Mouse (Mus musculus): ENCODE data around the gene Lcn6. TPM values are rescaled to one million over a fixed set of nuclear protein-coding genes. Genes with fewer than 3 reads are reported as not detected.

The Lcn6 gene
- total RNA-seq (2014; fragmentation: Nextera tagmentation) (not detected in 2 replicates), total RNA-seq (2017) (not detected in 2 replicates)

DNA sequence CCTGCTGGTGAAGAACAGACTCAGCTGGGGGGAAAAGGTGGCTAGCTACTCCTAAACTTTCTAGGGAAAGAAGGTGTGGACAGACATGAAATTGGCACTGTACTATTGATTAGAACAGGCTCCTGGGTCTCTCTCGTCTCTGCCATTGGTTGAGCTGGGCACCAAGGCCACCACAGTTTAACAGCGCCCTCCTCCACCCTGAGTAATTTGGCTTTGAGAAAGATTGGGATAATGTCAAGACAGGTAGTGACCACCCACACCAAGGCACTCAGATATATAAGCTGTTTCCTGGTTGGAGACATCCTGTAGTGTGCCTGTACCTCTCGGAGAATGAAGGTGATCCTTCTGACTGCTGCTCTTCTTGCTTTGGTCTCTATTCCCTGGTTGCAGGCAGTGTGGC, at the start of gene Lcn6:
Gene Lcn6, plus strand, starts transcription at position 301 of the 400 bp plus-strand sequence.
- ATAC-seq (replicated peaks; ENCODE audit: low FRiP score, low TSS enrichment, poor library complexity, severe bottlenecking) = no peak

DNA sequence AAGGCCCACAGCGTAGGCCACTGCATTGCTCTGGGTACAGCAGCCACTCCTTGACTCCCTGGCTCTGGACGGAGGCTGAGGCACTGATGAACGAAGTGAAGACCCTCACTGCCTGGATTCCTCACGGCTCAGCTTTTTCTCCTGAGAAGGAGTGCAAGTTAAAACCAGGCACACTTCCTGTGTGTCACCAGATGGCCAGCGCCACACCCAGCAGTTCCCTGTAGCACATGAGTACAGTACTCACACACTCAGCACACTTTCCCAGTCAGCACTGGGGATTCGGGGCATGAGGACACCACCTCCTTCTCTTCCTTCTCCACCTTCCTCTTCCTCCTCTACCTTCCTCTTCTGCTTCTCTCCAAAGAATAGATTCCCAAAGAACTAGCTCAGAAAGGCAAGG, 48.8 kb upstream of the Lcn6 start, which contains the start of gene Fcna:
Gene Fcna, minus strand, starts transcription at position 220 of the 400 bp plus-strand sequence.
- no peak for ATAC-seq (replicated peaks; ENCODE audit: low FRiP score, low TSS enrichment, poor library complexity, severe bottlenecking)

DNA sequence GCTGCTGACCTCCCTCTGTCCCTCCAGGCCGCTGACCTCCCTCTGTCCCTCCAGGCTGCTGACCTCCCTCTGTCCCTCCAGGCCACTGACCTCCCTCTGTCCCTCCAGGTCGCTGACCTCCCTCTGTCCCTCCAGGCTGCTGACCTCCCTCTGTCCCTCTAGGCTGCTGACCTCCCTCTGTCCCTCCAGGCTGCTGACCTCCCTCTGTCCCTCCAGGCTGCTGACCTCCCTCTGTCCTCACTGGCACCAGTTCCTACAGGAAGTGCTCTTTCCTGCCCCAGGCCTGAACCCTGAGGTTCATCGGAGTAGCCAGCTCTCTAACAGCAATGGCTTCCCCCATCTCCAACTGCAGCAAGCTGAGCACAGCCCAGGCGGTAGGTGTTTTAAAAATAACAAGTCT, 47.8 kb upstream of the Lcn6 start:
- no peak for ATAC-seq (replicated peaks; ENCODE audit: low FRiP score, low TSS enrichment, poor library complexity, severe bottlenecking)

DNA sequence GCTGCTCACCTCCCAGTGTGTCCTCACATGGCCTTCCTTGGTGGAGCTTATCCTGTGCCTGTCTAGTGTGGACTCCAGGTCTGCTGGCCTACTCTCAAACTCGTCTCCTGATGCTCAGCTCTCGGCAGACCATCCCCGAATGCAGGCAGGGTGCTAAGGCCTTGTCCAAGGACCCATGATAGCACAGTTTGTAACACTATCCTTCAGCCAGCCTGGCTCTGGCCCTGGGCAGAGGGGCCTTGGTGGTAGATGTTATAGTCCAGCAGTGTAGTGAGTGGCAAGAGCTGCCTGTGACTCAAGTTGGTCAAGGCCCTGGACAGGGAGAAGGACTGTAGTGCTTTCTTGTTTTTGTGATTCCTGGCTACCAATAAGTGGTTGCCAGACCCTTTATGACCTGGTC, 43.0 kb upstream of the Lcn6 start:
- ATAC-seq (replicated peaks; ENCODE audit: low FRiP score, low TSS enrichment, poor library complexity, severe bottlenecking) = no peak

GRCm38 (mm10) chr2:25634046-25634445, 42.5 kb upstream of the Lcn6 start:
- no peak for ATAC-seq (replicated peaks; ENCODE audit: low FRiP score, low TSS enrichment, poor library complexity, severe bottlenecking)

- peak; percentile 61; the same call in 1 of the 2 replicates for ATAC-seq (replicated peaks; ENCODE audit: low FRiP score, low TSS enrichment, poor library complexity, severe bottlenecking)
Measured at GRCm38 (mm10) chr2:25639890-25640289, 36.7 kb upstream of the Lcn6 start.

GRCm38 (mm10) chr2:25652902-25653301, 23.7 kb upstream of the Lcn6 start, which contains the start of gene Lcn8:
Gene Lcn8, plus strand, starts transcription at chr2:25653120.
- ATAC-seq (replicated peaks; ENCODE audit: low FRiP score, low TSS enrichment, poor library complexity, severe bottlenecking) = no peak

DNA sequence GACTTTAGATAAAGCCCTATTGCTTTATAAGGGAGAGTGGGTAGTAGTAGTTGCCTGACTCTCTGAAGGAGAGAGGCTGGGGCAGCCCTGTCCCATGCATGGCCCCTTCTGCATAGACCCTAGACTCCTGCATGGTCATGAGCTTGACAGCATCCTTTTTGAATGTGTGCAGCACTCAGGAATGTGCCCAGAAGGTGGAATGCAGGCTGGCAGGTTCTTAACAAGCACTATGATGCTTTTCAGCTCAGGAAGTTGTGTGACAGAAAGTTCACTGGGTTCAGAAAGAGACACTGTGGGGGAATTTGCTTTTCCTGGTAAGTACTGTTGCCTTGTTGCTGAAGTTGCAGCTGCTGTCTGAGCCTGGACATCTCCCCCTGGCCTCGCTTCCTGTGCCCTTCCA, 22.1 kb upstream of the Lcn6 start:
- ATAC-seq (replicated peaks; ENCODE audit: low FRiP score, low TSS enrichment, poor library complexity, severe bottlenecking) = no peak

GRCm38 (mm10) chr2:25656691-25657090, 19.9 kb upstream of the Lcn6 start:
- ATAC-seq (replicated peaks; ENCODE audit: low FRiP score, low TSS enrichment, poor library complexity, severe bottlenecking) = no peak

- ATAC-seq (replicated peaks; ENCODE audit: low FRiP score, low TSS enrichment, poor library complexity, severe bottlenecking) = no peak
Measured at GRCm38 (mm10) chr2:25657246-25657645, 19.3 kb upstream of the Lcn6 start.

DNA sequence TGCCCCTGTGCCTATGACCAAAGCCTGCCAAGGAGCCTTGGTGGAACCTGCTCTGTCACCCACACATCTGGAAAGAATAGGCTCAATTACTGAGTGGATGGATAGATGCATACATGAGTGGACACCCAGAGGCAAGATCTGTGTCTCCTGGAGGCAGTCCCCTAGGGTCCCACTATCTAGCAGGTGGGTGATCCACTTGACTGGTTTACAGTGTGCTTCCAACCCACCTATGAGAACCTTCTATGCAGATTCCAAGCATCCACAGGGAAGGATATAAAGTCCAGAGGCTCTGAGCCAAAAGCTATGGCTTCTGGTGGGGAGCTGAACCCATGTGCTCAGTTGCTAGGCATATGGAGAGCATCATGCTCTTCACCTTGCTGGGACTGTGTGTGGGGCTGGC, 18.9 kb upstream of the Lcn6 start, which contains the start of gene Lcn5:
Gene Lcn5, plus strand, starts transcription at position 301 of the 400 bp plus-strand sequence.
- ATAC-seq (replicated peaks; ENCODE audit: low FRiP score, low TSS enrichment, poor library complexity, severe bottlenecking) = no peak

GRCm38 (mm10) chr2:25660279-25660678, 16.3 kb upstream of the Lcn6 start:
- no peak for ATAC-seq (replicated peaks; ENCODE audit: low FRiP score, low TSS enrichment, poor library complexity, severe bottlenecking)

DNA sequence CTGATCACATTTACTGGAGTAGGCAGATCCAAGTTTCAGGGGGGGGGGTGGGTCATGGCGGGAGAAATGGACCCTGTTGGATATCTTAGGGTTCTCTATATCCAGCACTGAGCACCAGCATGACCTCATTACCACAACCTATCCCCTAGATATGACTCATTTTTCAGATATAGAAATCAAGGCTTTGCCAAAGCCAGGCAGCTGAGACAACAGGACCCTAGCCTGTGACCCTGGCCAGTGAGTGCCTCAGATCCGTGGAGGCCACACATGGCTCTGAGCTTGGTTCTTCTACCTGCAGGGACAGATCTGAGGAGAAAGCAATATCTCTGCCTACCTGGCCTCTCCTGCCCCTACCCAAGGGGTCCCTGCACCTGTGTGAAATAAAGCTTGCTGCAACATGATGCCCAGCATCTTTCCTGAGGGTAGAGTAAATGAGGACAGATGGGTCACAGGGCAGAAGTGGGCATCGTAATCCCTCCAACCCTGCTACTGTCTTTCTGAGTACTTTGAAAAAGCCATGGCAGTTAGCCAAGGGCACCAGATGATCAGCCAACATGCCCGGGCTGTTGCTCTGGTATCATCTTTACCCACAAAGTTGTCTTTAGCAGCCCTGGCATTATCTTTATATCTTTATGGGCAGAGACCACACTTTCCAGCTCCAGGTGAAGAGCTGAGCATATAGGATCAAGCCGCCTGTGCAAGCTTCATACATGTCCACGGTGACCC, 15.2 kb upstream of the Lcn6 start:
- ATAC-seq (replicated peaks; ENCODE audit: low FRiP score, low TSS enrichment, poor library complexity, severe bottlenecking) = no peak

GRCm38 (mm10) chr2:25663511-25663910, 13.1 kb upstream of the Lcn6 start:
- ATAC-seq (replicated peaks; ENCODE audit: low FRiP score, low TSS enrichment, poor library complexity, severe bottlenecking) = no peak

DNA sequence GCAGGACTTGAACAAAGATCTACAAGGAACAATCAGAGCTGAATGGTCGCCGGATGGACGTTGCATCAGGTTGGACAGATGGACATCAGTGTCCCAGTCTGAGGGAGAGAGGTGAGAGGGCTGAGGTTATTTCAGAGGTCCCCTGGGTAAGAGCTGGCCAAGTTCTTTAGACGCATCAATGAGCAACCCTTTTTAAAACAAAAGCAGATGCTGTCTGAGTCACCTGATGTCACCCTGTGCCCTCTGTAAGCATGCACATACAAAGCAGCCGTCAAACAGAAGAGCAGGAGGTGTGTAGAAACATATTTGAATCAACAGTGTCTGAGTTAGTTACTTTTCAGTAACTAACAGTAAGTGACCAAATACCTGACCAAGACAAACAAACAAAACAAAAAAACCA, 12.5 kb upstream of the Lcn6 start:
- ATAC-seq (replicated peaks; ENCODE audit: low FRiP score, low TSS enrichment, poor library complexity, severe bottlenecking) = no peak

- ATAC-seq (replicated peaks; ENCODE audit: low FRiP score, low TSS enrichment, poor library complexity, severe bottlenecking) = no peak
Measured at GRCm38 (mm10) chr2:25666516-25666915, 10.1 kb upstream of the Lcn6 start.

GRCm38 (mm10) chr2:25679559-25679958, 3.0 kb downstream of the Lcn6 start:
- no peak for ATAC-seq (replicated peaks; ENCODE audit: low FRiP score, low TSS enrichment, poor library complexity, severe bottlenecking)

DNA sequence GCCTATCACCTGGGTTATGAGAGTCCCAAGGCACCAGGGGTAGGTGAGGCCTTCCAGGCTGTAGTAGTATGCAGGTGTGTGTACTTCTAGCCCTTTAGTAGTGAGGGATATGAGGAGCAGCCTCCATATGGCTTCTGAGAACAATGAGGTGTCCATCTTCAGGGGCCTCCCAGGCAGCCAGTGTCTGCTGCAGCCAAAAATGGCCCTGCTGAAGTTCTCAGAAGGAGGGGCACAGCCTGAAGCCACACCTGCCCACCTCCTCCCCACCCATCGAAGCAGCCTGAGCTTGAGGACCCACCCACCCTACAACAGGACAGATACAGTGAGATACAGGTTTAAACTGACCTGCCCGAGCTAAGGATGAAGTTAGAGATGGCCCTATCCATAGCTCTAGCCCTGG, 5.8 kb downstream of the Lcn6 start, which contains the start of gene Lcn10:
Gene Lcn10, plus strand, starts transcription at position 301 of the 400 bp plus-strand sequence.
- no peak for ATAC-seq (replicated peaks; ENCODE audit: low FRiP score, low TSS enrichment, poor library complexity, severe bottlenecking)

GRCm38 (mm10) chr2:25686941-25687340, 10.4 kb downstream of the Lcn6 start:
- ATAC-seq (replicated peaks; ENCODE audit: low FRiP score, low TSS enrichment, poor library complexity, severe bottlenecking) = no peak

- ATAC-seq (replicated peaks; ENCODE audit: low FRiP score, low TSS enrichment, poor library complexity, severe bottlenecking) = peak; percentile 34; the same call in 1 of the 2 replicates
Measured at GRCm38 (mm10) chr2:25694605-25695004, 18.0 kb downstream of the Lcn6 start.

GRCm38 (mm10) chr2:25696951-25697350, 20.4 kb downstream of the Lcn6 start:
- no peak for ATAC-seq (replicated peaks; ENCODE audit: low FRiP score, low TSS enrichment, poor library complexity, severe bottlenecking)
